Mouse (Mus musculus) lung, adult 2 months (tissue): ENCODE data around the gene Brat1. TPM values are rescaled to one million over a fixed set of nuclear protein-coding genes. Genes with fewer than 3 reads are reported as not detected.
"Not testable (repeated sequence)": the region's sequence is repeated elsewhere in the genome, so short reads cannot be mapped to it uniquely, and the experiment has no call there.

Source experiments
- DNase-seq: peaks from one replicate; pipeline ENCODE4 v3.0.0; 2022
- H3K4me1 ChIP-seq: fragments of 200-500 bp; 2 replicates; pipeline ENCODE4 v1.6.1; 2011; ENCODE audit warnings: low read length; ENCODE audit not compliant: control insufficient read depth, insufficient read depth
- H3K4me3 ChIP-seq: fragments of 200-500 bp; replicated peaks from 2 replicates; pipeline ENCODE3; 2011; ENCODE audit warnings: low read depth, mild to moderate bottlenecking, control low read depth, low read length; ENCODE audit errors: extremely low read depth
- CTCF ChIP-seq: fragments of 200-500 bp; IDR thresholded peaks from 2 replicates; pipeline ENCODE4 v1.5.1; 2011; ENCODE audit warnings: mild to moderate bottlenecking, low read length, control low read depth; ENCODE audit not compliant: insufficient read depth
- POLR2A ChIP-seq: fragments of 200-500 bp; IDR thresholded peaks from 2 replicates; pipeline ENCODE4 v1.6.1; 2011; ENCODE audit warnings: low read depth, mild to moderate bottlenecking, control low read depth, low read length, borderline replicate concordance; ENCODE audit errors: extremely low read depth
- whole genome bisulfite sequencing: fragments of 180-500 bp; shearing (Covaris S2); methylation state at CpG from one replicate; pipeline ENCODE4 v1.1.7; 2018; 5-methylcytosine and 5-hydroxymethylcytosine counted together
- polyA plus RNA-seq: library from polyadenylated mRNA; depleted of rRNA; stranded (reverse); fragments of >200 nt; gene quantifications from 2 replicates; pipeline ENCODE4 v1.2.3, GENCODE M21; 2012; rRNA removed

The Brat1 gene
- polyA plus RNA-seq = 31.6 and 31.7 TPM in 2 replicates

GRCm38 (mm10) chr5:140704378-140705251 lies at the start of gene Brat1:
Gene Brat1, plus strand, starts transcription at chr5:140705011.
- TF ChIP-seq POLR2A = peak; percentile 97; the same call in 1 of the 2 replicates
- TF ChIP-seq CTCF = no peak
- WGBS = under 1% methylated on average over 69 of the region's 69 CpGs
- peaks cover 17% of the 10 kb centered on the region for H3K4me1 ChIP-seq
- DNase-seq = peak; percentile 99
- H3K4me3 ChIP-seq = peak within 1 kb of the TSS; percentile 92

- DNase-seq = no peak
- WGBS = 42% methylated on average over 16 of the region's 16 CpGs
- Histone ChIP-seq H3K4me1 (peaks cover 8% of the 10 kb centered on the region), H3K4me3 (no peak overlapping the region)
- TF ChIP-seq CTCF = no peak
- no peak for TF ChIP-seq POLR2A
Observed at GRCm38 (mm10) chr5:140659607-140660272, 45.1 kb upstream of the Brat1 start.

GRCm38 (mm10) chr5:140660398-140660797 lies 44.4 kb upstream of the Brat1 start:
- no peak overlapping the region for H3K4me3 ChIP-seq
- TF ChIP-seq CTCF = no peak
- TF ChIP-seq POLR2A = no peak
- 41% methylated on average over 1 of the region's 1 CpGs for WGBS
- DNase-seq = no peak
- peaks cover 8% of the 10 kb centered on the region for H3K4me1 ChIP-seq

GRCm38 (mm10) chr5:140661427-140661826 lies 43.4 kb upstream of the Brat1 start:
- WGBS = 71% methylated on average over 8 of the region's 8 CpGs
- no peak for DNase-seq
- no peak overlapping the region for H3K4me3 ChIP-seq
- H3K4me1 ChIP-seq = peaks cover 8% of the 10 kb centered on the region
- TF ChIP-seq CTCF (no peak), POLR2A (no peak)

- no peak overlapping the region for H3K4me3 ChIP-seq
- TF ChIP-seq POLR2A (no peak), CTCF (no peak)
- peaks cover 8% of the 10 kb centered on the region for H3K4me1 ChIP-seq
- no peak for DNase-seq
- WGBS = 71% methylated on average over 12 of the region's 12 CpGs
Observed at GRCm38 (mm10) chr5:140661875-140662643, 42.8 kb upstream of the Brat1 start.

GRCm38 (mm10) chr5:140662741-140663592 lies 41.8 kb upstream of the Brat1 start:
- peaks cover 8% of the 10 kb centered on the region for H3K4me1 ChIP-seq
- no peak overlapping the region for H3K4me3 ChIP-seq
- no peak for TF ChIP-seq CTCF
- TF ChIP-seq POLR2A = 0 out of 2 replicates have a peak, but pooled peaks have one; percentile 6
- 61% methylated on average over 17 of the region's 17 CpGs for whole genome bisulfite sequencing
- no peak for DNase-seq

GRCm38 (mm10) chr5:140663621-140664180 lies 41.1 kb upstream of the Brat1 start:
- Histone ChIP-seq H3K4me1 (peaks cover 8% of the 10 kb centered on the region), H3K4me3 (no peak overlapping the region)
- peak; percentile 59 for DNase-seq
- WGBS = 35% methylated on average over 7 of the region's 7 CpGs
- TF ChIP-seq POLR2A = no peak
- TF ChIP-seq CTCF = peak; percentile 84

- TF ChIP-seq POLR2A (no peak), CTCF (no peak)
- Histone ChIP-seq H3K4me1 (no peaks in the 10 kb centered on the region), H3K4me3 (no peak overlapping the region)
- WGBS = 82% methylated on average over 6 of the region's 6 CpGs
- DNase-seq = no peak
Observed at GRCm38 (mm10) chr5:140672115-140672514, 32.7 kb upstream of the Brat1 start.

- 78% methylated on average over 6 of the region's 6 CpGs for WGBS
- not testable (repeated sequence) for H3K4me3 ChIP-seq, DNase-seq, H3K4me1 ChIP-seq
Observed at GRCm38 (mm10) chr5:140672603-140673002, 32.2 kb upstream of the Brat1 start.
